Mouse (Mus musculus) monocyte, adult 2 months (primary cell): ENCODE measurements around the gene Adora1.

ENCODE experiments used
- DNase-seq, 2 experiments: peaks; one replicate each; pipeline ENCODE4 v3.0.0; 2022; ENCODE audit warnings: low spot score in 2 of 2, low read depth in 1 of 2

Adora1 gene

DNA sequence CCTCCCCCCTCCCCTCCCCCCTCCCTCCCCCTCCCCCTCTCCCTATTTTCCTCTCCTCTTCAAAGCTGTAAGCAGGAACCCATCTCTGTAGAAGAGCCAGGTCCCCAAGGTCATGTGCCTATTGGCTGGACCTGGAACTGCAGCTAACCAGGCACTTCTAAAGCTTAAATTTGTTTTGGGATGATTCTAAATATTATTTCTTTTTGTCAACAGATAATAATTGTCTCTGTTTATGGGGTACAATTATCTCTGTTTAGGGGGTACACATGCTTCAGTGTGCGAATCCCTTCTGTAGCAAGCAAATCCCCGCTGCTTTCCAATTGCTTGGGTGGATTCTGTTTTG is 18.6 kb downstream of the Adora1 start:
- no peak for DNase-seq

DNA sequence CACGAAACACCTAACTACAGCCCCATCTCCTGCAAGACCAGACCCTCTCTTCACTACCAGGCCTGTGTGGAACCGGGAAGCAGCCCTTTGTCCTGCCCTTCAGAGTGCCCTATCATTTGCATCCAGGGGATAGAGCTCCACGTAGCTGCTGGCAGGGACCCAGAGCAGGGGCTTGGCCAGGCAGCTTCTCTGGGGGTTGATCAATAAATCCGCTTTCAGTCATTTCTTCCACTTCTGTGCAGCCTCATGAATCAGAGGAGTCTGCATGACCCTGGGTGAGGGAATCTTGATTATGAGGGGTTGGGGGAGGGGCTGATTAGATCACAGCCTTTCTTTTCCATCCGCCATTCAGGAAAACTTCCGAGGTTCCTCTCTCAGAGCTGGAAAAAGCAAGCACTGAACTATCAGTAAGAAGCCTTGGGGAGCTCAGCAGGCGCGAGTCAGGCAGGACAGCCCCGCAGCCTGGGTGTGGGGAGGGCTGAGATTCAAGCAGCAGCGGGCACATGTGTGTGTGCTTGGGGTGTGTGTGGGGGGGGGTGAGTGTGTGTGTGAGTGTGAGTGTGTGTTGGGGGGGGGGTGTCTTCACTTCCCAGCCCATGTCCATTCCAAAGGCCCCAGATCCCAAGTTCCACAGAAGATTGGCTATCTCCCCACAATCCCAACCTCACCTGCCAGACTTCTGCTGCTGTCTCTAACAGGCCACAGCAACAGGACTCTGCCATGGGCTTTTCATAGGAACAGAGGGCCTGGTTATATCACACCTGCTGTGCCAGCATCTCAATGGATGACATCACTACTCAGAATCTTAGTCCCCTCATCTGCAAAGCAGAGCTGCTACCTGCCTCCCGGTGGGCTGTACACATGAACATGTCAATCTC is 19.2 kb downstream of the Adora1 start:
- DNase-seq = no peak

DNA sequence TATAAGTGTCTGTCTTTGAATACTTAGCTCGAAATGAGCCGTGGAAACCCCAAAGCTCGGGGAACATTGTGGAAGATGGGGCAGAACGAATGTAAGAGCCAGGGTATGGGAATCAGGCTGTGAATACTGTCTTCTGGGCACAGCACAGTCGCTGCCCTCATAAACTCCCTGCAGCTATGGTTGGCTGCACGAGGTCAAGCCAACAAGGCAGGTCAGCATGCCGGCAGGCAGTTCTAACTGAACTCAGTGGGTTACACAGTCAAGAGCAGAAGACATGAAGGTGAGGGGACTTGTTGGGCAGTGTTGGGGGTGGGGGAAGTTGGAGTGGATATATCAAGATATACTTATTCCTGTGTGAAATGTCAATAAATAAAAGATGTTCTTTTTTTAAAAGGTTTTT is 20.2 kb downstream of the Adora1 start:
- no peak for DNase-seq

DNA sequence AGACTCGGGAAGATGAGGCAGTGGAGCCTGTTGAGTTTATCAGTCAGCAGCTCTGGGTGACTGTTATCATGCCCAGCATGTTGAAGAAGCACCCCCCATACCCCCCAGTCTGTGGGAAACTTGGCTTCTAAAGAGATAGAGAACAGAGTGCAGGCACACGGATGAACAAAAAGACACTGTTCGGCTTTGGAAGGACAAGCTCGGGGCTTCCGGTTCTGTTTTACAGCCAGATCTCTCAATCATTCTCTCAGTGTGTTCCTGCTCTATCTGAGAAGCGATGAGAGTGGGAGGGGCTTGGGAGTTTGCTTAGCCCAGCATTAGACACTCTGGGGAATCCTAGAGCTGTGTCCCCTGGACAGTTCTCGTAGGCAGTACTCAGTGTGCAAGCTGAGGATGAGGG is 21.8 kb downstream of the Adora1 start:
- DNase-seq = no peak

DNA sequence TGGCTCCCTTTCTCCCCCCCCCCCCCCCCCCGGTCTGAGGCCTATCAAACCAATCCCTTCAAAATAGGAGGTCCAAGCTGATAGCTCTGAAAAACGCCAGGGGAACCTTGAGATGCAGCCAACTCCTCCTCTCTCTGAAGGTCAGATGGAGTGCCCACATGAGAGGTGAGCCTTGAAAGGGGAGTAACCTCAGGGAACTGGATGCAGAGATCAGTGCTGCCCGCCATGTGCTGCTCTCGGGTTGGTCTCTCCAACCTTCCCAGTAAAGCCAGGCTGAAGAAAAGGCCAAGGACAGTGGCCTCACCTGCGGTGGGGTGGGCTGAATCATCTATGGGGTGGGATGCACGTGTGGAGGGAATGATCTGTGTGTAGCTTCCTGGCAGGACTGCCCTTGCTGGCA is 22.9 kb downstream of the Adora1 start:
- no peak for DNase-seq

DNA sequence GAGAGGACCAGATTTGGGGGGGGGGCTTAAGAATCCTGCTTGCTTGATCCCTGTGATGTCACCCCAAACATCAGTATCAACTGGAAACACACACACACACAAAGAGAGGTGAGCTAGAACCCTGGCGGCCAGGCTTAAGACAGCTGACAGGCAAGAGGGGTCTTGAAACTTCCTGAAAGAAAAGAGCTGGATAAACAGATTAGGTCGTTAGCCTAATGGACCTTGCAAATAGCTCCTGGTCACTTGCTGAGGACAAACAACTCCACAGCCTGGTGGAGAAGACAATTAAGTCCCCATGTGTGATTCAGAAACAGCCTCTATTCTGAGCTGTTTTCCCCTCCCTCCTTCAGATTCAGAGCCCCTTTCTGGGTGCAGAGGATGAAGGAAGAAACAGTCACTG is 23.6 kb downstream of the Adora1 start:
- DNase-seq = no peak

DNA sequence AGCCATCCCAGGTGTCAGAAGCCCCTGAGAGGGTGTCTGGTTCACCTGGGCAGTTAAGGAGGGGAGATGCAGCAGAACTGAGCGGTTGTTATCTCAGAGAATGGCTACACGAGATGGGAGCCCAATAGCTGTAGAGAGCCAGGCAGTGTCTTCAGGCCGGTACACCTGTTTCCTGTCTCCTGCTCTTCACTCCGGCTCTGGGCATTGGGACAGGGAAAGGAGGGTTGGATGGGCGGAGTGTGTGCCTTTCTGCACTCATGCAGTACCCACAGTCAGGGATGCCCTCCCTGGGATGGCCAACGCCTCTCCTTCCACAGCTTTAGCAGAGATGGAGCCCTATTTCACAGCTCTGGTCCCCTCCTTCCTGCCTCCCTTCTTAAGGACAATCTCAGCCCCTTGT is 24.2 kb downstream of the Adora1 start:
- no peak for DNase-seq

DNA sequence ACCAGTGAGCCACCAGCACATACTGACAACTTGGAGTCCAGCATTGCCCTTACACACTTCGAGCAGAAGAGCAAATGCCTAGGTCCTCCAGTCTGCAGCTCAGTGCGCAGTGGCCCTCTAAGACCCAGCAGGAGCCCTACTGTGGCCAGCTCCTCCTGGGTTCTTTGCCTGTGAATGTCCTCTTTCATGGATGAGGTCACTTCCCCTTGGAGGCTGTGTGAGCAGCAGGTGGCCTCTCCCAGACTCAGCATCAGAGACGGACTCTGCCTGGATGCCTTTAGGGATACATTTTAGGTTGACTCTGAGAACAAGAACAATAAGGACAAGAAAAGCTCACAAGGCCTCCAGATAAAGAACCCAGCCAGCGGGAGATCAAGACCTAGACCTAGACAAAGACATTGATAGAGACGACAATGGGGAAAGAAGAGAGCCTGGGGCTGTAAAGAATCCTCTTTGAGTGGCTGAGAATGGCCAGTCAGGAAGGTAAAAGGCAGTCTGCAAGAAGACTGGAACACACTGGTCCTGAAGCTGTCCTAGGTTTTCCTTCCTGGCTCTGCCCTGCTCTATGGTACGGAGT is 25.0 kb downstream of the Adora1 start:
- DNase-seq = no peak

DNA sequence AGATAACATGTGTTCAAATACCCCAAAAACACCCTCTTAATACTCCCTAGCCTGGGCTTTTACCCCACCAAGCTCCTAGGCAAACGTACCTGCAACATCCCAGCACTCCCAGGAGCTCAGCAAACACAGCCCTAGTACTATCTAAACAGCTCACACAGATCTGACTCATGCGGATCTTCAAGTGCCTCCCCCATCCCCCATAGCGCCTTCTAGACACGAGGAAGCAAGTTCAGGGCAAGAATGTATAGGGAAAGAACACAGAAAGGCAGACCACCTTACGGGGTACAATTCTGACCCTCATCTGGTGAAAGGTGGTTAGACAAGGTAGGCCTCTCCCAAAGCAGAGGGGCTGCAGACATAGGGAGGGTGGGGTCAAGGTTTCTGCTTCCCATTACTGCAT is 29.1 kb downstream of the Adora1 start:
- DNase-seq = no peak

DNA sequence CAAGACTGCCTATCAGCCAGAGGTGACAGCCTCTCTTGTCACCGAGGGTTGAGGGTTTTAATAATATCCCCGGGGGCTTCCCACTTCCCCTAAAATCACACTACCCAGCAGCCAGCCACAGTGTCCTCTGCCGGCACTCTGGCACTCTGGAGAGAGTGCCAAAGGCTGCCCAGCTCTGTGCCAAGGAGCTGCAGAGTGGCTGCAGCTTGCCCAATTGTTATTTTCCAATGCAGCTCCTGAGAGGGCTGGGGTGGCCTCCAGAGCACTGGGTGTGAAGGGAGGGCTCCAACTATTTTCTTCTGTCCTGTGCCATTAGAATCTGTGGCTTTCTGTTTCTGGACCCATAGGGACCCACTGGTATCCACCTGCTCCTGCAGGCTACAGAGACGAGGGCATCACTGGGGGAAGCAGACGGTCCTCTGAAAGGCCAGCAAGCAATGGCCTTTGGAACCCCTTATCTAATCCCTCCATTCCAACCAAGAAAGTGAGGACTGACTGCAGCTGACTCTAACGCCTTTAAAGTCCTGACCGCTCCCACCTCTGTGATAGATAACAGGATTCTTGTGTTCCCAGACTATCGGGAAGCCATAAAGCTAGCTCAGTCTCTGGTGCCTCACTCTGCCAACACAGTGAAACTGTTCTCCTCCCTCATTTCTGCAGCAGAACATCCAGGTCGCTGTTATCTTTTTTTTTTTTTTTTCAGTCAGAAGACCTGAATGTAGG is 29.8 kb downstream of the Adora1 start:
- DNase-seq = no peak

DNA sequence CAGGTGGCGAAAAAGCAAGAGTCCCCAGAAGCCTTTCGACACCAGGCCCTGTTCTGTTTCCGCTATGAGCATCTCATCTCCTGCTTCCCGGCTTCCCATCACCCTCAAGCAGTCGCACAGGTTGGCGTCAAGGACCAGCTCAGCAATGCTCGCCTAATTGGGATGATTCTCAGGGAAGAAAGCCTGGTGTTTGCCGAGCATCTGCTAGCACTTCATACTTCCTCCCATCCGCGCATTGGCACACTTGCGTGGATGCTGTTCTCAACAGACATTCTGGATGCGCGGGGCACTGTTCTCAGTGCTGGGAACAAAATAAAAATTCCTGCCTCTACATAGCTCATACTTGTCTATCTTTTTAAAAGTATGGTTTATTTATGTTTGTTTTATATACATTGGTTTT is 31.0 kb downstream of the Adora1 start:
- no peak for DNase-seq

DNA sequence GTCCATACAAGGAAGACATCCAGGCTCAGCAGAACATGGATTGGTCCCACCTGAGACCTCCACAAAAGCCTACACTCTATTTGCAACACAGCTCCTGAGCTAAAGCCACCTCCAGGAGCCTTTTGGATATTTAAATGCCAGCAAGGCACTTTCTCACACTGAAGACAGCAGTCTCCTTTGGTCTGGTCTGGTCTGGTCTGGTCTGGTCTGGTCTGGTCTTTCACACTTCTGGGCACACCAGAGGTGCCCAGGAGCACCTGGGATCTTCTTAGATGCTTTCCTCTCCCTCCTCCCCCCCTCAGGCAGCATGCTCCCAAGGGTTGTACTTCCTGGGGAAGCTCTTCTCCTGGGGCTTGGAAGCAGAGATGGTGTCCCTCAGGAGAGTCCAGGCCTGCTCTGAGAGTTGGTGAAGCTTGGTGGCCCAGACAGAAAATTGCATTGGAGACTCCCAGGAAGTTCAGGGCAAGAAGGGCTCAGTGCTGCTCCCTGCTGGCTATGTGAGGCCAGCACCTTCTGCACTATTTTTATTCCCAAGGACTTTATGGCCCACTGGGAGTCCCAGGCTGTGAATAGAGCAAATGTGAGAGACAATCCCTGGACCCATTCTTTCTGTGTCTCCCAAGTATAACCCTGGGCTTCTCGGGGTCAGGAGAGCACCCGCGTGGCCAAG is 33.3 kb downstream of the Adora1 start:
- DNase-seq = peak in 1 of 2 experiments; percentile 24

DNA sequence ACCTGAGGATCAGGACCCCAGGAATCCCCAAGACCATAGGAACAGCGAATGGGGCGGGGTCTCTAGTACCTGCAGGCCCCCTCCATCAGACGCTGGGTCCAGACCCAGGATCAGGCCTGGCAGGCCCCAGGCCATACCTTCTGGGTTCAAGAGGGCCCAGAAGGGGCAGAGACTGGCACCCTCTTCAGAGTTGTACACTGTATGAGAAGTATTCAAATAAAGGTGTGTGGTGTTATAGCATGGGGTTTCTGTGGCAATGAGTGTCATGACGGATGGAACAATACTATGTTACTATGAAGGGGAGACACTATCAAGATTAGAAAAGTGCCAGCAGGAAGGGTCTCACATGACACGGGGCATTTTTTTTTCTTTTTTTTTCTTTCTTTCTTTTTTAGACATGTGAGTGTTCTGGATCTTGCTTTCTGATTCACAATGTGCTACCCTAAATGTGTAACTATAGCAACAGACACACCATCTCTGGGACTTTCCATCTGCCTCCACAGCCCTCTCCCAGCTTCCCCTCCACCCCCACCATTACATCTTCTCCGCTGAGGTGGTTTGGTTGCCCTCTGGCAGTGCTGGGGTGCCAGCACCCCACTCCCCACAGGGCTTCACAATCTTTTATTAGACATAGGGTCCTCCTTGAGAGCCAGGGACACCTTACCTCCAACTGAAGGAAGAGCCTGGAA is 34.1 kb downstream of the Adora1 start:
- no peak for DNase-seq

DNA sequence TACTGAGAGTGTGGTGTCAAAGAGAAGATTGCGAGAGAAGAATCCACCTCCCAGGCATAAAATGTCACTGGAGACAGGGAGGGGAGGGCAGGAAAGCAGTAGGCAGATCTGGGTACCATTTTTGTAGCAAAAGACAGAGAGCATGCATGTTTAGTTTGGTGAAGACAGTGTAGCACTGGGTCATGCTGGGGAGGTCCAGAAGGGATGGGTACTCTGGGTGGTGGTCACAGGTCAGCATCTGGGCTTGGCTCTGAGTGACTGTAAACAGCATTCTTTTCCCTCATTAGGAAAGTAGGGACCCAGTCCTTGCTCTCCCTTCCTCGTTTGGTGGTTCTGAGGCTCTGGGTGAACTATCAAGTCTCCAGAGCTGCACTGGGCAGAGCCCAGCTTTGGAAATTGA is 34.8 kb downstream of the Adora1 start:
- no peak for DNase-seq

DNA sequence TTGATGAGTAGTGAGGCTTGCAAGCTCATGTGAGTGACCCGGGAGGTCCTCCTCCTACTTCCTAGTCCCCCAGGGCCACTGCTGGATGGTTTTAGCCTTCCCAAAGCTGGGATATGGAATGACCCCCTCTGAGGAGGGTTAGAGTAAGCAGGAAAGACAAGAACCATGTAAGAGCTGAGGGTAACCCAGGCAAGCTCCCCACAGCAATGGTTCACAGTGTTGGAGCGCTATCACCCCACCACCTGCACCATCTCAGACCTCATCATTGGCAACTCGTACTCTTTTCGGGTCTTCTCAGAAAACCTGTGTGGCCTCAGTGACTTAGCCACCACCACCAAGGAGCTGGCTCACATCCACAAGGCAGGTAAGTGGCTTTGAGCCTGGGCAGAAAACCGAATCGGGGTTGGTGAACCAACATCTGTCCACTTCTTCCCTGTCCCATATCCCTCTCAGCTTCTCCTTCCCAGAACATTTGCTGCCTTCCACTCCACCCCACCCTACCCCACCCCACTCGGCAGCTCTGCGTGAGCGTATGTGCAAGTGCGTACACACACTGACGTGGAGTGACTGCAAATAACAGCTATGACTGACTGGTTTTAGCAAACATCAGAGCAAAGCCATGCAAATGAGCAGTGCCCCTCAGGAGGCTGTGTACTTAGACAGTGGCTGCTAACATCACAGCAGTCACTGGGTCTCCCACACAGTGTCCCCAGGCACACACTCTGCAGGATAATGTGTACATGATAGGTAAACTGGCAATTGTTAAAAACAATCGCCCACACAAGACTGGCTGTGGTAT is 36.8 kb downstream of the Adora1 start:
- DNase-seq = no peak

DNA sequence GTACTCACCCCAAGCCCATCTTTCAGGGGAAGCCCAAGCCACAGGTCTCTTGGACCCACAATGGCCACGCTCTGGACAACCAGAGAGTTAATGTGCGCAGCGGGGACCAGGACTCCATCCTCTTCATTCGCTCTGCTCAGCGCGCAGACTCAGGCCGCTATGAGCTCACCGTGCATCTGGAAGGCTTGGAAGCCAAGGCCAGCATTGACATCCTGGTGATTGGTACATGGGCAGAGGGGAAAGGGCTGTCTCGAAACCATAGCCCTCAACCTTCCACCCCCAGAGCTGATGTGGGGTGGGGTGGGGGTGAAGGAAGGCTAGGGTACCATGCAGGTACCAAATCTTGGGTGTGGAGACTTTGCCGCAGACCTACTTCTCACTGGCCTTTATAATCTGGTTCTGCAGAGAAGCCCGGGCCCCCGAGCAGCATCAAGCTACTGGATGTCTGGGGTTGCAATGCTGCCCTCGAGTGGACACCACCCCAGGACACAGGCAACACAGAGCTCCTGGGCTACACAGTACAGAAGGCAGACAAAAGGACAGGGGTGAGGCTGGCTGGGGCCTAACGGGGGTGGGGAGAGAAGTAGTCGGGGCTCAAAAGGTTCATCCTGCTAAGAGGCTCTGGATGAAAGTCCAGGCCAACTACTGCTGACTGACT is 37.8 kb downstream of the Adora1 start:
- no peak for DNase-seq

DNA sequence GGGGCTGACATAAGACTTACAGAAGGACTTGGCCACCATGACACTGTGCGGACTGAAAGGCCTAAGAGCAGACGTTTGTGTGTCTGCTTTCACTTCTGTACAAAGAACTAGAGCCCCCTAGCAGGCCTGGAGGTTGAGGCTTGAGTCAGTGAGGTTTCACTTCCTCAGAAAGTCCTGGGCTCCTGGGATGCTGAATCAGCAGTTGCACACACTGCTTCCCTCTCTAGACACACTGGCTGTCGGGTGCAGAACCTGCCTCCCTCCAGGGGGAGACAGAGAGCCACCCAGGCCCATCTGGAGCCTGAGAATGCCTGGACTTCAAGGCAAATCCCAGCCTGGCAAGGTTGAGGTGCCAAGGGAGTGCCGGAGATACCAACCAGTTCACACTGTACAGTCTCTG is 38.8 kb downstream of the Adora1 start:
- DNase-seq = peak; percentile 86 to 89

DNA sequence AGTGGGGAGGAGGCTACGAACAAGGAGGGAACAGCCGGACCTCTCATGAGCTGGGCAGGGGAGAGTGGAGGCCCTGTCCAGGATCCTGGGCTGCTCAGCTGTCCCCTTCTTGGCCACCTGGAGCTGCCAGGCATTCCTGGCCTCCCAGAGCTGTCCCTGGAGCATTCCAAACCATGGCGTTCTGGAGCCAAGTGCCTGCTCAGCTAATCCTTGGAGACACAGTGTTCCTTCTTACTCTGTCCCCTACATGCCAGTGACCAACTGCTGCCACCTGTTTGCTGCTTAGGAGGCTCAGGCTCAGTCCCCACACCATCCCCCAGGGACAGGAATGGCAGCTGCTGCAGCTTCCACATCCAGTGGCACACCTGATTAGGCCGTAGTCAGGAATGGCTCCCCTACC is 39.3 kb downstream of the Adora1 start:
- peak in 1 of 2 experiments; percentile 12 for DNase-seq

DNA sequence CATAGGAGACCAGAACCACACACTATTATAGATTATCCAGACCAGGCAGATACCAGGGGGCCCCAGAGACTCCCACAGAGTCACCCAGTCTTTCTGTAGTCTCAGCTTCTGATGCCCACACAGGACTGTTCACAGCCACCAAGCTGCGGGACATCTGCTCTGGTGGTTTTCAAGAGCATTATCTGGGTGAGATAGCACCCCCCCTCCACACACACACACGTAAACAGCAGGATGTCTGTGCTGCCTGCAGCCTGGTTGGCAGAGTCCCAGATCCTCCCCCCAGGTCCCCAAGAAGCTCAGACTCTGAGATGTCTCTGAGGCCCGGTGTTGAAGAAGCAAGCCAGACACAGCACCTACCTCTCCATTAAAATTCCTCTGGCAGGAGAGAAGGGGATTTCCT is 39.7 kb downstream of the Adora1 start:
- DNase-seq = no peak

DNA sequence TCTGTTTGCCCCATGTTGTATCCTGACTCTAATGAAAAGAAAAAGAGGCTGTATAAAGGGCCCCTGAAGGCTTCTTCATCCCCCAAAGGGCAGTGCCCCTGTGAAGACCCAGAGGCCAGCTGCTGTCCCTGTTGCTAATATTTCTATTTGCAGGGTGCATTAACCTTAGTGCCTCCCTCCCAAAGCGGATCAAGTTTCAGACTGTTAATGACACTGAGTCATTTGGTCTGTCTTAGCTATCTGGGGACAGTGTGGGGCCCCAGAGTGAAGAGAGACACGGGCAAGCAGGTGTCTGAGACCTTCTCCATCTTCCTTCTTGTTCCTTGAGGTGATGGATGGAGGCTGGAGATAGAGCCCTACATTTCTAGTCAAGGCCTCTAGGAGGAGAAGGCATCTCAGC is 40.1 kb downstream of the Adora1 start:
- no peak for DNase-seq
